Mouse (Mus musculus): Measurements from ENCODE around the gene Eml3.

- TF ChIP-seq POLR2A (IDR thresholded peaks at IDR 0.05; ENCODE audit: low read depth, low read length) (peak; percentile 89), CTCF (IDR thresholded peaks at IDR 0.05; ENCODE audit: extremely low read depth, insufficient read depth, insufficient read length, insufficient replicate concordance) (no peak)
Measured at GRCm38 (mm10) chr19:8941515-8942217, 12.3 kb downstream of the Eml3 start, which contains the start of gene Mta2.

Measured in spleen, adult 2 months (tissue).